Mouse (Mus musculus) lung, adult 2 months (tissue): Measurements from ENCODE around the gene Mknk2.

Experiments used
- CTCF ChIP-seq: fragments of 200-500 bp; IDR thresholded peaks from 2 replicates; pipeline ENCODE4 v1.5.1; 2011; ENCODE audit warnings: mild to moderate bottlenecking, low read length, control low read depth; ENCODE audit not compliant: insufficient read depth
- POLR2A ChIP-seq: fragments of 200-500 bp; IDR thresholded peaks from 2 replicates; pipeline ENCODE4 v1.6.1; 2011; ENCODE audit warnings: low read depth, mild to moderate bottlenecking, control low read depth, low read length, borderline replicate concordance; ENCODE audit errors: extremely low read depth

DNA sequence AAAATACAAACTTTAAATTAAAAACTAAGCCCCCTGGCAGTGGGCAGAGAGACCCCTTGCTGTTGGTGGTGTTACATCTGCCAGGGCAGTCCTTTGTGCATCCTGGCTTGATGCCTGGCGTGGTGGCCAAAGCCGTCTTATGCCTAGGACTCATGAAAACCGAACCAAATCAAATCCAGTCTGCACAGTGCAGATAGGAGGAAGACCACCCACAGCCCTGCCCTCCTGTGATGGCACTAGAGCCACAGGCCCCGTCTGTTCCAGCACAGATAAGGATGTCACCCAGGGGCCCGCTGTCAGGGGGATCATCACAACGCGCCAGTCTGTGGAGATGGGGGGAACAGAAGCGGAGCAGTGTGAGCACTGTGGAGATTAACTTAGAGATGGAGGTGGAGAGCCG, 19.9 kb upstream of the Mknk2 start:
- TF ChIP-seq POLR2A (no peak), CTCF (no peak)
